Mouse (Mus musculus) embryo, embryonic 9.5 days (tissue): ENCODE measurements around the gene Serpina3k.
"Not testable (repeated sequence)": the region's sequence is repeated elsewhere in the genome, so short reads cannot be mapped to it uniquely, and the experiment has no call there.

Experiments used
- DNase-seq: peaks from one replicate; pipeline ENCODE4 v3.0.0-alpha.2; 2017; ENCODE audit errors: extremely low spot score

The Serpina3k gene

DNA sequence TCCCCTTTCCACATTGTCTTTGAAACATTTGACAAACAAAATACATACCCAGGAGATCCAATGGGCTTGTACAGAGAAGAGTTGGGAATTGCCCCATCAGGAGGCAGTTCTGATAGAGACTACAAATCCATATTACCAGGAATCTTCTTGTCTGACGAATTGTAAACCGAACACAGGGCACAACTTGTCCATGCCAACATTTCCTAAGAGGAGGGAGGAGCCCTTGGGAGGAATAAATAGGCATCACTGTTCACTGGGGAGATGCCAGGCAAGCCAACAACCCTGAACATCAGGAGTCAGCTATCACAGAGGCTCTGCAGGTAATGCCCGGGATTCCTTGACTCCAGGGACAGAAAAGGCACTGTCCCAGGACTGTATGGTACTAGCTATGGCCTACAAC lies at the start of gene Serpina3k, which contains the start of gene Serpina3m:
TSS of gene Serpina3k (plus strand) at position 261 of the 400 bp plus-strand sequence.
TSS of gene Serpina3m (plus strand) at position 261 of the 400 bp plus-strand sequence.
- not testable (repeated sequence) for DNase-seq

DNA sequence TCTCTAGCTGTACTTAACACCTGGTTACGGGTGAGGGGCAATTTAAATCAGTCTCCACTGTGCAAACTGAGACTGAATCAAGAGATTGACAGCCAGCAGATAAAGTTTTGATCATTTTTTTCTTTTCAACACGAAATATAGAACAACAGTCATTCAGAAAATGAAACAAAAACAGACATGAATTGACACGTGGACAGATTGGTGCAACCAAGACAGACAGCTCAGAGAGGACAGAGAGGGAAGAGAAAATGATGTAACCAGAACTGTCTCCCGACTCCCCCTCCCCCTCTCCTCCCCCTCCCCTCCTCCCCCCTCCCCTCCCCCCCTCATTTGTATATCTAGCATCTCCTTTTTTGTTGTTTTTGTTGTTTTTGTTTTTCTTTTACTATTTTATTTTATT lies 48.4 kb upstream of the Serpina3k start:
- no peak for DNase-seq

DNA sequence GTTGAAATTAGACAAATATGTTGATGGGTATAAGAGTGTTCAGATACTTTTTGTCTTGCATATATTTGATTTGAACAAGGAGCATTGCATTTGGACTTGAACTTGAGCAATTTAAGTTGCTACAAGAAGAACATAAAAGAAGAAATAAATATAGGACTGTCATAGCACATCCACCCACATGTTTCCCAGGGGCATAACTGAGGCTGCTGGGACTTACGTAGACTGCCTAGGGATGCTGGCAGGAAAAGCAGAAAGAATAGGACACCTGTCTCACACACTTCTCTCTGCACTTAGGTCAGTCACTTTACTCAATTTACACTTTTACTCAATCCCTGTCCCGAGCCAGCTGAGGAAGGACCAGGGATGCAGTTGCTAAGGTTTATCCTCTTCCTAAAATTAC lies 44.3 kb upstream of the Serpina3k start:
- no peak for DNase-seq

DNA sequence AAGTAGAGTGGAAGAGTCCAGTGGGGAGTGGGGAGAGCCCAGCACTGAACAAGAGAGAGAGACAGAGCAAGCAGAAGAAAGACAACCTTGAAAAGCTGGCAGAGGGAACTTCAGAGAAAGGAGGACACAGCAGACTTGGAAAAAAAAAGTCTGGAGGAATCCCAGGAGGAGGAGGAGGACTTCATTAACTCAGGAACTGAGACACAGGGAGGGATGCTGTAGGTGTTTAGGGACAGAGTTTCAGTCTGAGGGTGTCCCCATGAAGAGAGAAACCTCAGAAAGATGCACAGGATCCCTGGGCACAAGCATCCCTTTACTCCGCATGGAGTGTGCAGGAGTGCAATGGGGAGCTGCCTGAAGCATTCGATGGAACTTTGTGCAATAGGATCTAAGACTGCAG lies 40.2 kb upstream of the Serpina3k start:
- DNase-seq = no peak

DNA sequence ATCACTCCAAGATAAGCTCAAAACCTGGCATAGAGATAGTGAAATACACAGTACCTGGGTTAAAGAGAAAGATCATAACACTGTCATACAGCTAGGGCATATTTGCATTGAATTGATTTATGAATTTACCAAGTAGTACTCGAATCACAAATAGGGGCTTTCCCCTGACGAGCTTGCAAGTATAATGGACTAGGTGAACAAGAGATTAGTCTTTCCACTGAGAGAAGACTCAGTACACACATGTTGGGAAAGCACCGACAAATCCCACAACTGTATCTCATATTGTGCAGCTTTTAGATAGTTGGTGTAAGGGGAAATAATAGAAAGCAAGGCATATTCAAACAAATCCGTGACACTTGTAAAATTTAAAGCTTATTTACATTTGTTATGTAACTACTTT lies 32.3 kb upstream of the Serpina3k start:
- no peak for DNase-seq

DNA sequence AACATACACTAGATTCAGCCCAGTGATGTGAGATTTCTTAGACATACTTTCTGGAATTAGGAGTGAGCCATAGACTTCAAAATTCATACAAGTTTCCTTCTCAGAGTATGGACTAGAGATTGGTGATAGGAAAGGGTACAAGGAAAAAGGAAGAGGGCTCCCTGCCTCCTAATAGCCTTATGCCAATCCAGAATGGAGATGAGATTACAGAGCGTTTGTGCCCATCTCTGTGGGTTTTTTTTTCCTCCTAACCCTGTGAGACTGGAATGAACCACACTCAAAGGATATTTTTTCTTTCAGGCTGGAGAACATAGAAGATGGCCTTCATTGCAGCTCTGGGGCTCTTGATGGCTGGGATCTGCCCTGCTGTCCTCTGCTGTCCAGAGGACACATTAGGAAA lies 24.0 kb upstream of the Serpina3k start, which contains the start of gene Serpina3j:
TSS of gene Serpina3j (plus strand) at position 301 of the 400 bp plus-strand sequence.
- DNase-seq = no peak

DNA sequence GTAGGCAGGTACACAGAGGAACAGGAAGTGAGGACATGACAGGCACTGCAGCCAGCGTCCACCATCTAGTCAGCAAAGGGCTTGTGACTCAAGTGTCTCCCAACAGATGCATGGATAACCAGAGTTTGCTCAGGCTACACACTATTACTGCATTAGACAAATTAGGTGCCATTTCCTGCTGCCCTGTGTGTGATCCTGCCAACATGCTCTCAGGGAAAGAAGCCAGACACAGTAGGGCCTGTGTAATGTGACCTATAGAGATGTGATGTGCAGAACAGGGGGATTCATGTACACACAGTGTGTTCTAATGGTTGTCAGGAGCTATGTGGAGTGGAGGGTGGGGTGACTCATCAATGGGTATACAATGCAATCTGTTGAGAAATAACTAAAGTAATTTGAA lies 15.8 kb upstream of the Serpina3k start:
- no peak for DNase-seq

DNA sequence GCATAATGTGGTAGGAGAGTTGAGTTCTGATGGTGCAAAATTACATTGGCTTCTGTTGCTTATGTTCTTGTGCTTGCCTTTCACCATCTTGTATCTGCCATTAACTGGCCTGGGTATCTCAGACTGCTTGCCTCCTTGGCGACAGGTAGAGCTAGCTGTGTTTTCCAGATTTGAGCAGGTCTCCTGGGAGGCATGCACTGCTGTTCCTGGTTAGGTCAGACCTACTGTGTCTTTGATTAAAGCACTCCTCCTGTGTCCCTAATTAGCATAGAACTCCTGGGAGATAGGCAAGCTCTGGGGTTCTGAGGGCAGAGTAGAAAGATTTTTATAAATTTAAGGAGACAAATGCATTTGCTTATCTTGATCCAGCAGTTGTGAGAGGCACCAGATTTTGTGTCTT lies 6.6 kb upstream of the Serpina3k start:
- no peak for DNase-seq

DNA sequence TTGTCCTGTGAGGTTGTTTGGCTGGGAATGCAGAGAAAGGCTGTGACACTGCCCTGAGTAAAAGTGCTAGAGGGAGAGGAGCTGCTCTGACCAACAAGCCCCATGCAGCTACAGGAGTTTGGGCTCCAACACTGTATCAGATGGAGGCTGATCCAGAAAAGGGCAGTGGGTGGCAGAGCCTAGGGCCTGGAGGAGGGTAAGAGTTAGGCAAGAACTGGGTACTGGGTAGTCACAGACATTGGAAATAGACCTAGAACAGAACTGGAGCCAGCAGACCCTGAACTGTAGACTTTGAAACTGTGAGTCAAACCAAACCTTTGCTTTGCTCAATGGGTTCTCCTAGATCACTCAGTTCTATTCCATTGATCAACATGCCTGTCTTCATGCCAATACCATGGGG lies 1.4 kb upstream of the Serpina3k start:
- not testable (repeated sequence) for DNase-seq

DNA sequence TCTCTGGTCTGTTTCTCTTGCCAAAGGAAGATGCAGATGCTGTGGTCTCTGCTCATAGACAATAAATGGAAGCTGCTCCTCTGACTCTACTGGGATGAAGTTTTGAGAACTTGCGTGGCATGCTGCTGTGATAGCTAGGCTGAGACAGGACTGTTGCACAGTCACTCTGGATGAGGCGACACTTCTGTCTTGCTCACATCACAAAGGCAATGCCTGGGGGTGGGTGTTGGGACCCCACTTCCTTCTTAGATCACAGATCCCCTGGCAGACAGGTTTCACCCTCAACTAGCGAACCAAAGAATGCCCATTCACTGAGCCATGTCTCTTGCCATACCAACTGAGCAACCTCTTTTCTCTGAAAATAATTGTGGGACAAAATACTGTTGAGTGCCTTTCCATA lies 419 bp downstream of the Serpina3k start:
- no peak for DNase-seq

DNA sequence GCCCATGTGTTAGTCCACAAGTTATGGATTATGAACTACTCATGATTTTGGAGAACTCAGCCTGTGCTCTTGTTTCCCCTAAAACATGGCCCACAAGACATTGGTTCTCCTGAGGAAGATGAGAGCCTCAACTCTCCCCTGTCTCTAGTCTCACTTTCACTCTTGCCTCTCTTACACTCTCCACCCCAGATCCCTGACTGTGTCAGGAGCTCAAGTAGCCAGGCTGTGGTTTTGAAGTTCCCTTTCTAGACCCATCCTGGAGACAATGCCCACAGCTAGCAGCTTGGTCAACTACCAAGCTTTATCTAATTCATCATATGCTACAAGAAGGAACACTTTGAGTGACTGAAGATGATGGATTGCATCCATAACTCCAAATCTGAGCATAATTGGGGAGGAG lies 4.2 kb downstream of the Serpina3k start:
- DNase-seq = not testable (repeated sequence)

DNA sequence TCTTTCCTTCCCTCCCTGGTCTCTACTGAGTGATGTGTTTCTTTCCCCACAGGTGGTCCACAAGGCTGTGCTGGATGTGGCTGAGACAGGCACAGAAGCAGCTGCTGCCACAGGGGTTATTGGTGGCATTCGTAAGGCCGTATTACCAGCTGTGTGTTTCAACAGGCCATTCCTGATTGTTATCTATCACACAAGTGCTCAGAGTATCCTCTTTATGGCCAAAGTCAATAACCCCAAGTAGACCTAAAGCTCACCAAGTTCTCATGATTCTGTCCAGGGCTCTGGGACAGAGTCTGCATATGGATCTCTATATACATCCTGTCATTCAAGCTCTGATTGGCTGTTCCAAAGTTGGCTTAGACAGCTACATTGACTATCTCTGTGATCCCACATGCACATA lies 6.9 kb downstream of the Serpina3k start:
- DNase-seq = no peak

DNA sequence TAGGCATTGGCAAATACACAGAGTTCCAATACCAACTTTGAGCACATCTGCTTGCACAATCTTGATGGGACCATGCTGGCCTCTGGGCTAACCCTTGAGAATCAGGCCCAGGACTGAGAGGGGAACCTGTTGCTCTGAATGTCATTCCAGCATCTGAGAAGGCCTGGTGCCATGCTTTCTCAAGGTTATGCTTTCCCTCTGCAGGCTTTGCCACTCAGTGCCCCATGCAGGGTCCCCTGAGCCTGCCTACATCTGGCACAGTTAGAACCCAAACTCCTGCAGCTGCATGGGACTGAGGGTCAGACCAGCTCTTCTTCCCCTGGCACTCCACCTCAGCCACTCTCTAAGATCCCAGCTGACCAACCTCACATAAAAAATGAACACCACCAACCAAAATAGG lies 7.4 kb downstream of the Serpina3k start:
- DNase-seq = no peak

DNA sequence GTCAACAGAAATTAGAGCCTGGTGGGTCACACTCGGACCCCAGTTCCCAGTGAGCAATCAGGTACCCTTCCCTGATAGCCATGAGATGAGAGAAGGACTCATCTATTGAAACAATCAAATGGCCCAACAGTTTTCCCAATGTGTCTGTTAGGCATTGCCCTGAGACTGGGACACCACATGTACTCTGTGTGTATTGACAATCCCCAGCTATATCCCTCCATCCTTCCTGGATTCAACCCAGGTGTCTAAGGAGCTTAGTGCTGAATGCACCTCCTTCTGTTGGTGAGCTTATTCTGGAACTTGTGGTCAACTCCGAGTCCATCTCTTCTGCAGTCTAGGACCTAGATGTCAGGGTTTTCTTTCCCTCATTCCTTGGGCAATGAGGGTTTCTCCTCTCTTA lies 8.8 kb downstream of the Serpina3k start:
- DNase-seq = no peak

DNA sequence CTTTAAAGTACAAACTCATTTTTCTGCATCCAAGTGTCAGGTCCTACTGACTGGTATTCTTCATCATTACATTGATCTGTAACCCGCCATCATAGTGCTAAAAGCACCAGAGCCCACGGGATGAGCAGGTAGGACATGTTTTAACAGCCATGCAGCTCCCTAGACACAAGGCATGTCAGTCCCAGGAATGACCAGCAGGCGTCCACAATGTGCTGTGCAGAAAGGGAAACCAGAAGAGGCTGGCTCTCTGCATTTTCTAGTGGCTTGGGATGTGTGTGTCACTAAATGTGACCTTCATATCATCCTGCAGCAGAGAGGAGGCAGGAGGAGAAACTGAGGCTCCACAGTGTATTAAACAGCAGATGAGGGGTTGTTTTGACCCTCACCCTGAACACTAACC lies 13.5 kb downstream of the Serpina3k start:
- not testable (repeated sequence) for DNase-seq

DNA sequence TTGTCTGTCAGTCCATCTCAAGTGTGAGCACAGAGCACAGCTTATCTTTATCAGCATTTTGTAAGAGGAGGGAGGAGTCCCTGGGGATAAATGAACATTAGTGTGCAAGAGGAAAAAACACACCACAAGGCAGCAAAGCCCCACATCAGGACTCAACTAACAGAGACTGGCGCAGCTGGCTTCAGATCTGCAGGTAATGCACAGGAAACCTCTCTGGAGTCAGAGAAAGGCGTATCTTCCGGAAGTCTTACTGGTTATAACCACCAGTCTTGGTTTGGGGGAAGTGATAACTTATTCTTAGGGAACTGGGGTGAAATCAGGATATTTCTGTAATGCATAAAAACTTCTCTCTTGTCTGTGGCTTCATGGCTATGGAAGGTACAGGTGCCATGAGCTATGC lies 17.7 kb downstream of the Serpina3k start:
- no peak for DNase-seq

DNA sequence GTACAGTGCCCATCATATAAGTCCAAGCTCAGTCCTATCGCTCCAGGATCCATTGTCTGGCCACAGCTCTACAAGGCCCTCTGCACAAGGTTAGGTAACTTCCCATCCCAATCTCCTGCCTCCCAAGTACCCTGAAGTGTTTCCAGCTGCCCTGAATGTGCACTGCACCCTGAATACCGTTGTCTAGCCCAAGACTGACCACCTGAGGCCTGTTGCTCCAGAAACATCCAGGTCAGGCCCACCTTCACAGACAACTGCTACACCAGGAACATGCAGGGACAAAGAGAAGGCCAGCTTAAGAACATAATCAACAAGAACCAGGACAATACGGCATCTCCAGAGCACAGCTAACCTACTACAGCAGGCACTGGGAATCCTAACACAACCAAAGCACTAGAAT lies 31.7 kb downstream of the Serpina3k start:
- no peak for DNase-seq

DNA sequence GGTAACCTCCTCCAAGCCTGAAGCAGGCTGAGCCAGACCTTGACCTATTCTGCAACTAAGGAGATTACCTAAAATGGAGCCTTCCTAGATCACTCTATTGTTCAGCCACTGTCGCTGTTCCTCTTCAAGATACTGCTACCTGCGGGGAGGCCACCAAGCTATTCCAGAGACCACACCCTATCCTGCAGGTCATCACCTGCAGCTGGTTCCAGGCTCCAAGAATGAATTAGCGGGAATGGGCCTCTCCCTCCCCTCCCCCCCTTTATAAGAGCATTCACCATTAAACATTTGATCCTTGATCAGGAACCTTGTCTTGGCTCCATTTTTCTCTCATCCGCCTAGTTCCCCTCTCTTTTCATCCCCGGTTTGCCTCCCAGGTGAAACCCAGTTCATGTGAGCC lies 38.9 kb downstream of the Serpina3k start:
- not testable (repeated sequence) for DNase-seq

DNA sequence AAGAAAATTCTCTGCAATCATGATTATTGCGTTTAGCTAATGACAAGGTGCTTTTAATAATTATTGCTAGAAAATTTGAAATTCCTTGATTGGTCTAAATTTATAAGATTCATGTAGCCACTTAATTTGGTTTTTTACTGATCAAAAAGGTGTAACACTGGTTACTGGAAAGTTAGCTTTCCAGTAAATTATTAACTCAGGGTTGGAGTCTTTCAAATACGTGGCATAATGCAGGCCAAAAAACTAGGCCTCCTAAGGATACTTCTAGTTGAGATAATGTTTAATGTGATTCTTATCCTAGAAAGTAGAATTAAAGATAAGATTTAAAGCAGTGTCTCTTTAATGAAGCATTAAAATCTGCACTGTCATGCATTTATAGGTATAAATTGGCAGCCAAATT lies 40.1 kb downstream of the Serpina3k start:
- not testable (repeated sequence) for DNase-seq

DNA sequence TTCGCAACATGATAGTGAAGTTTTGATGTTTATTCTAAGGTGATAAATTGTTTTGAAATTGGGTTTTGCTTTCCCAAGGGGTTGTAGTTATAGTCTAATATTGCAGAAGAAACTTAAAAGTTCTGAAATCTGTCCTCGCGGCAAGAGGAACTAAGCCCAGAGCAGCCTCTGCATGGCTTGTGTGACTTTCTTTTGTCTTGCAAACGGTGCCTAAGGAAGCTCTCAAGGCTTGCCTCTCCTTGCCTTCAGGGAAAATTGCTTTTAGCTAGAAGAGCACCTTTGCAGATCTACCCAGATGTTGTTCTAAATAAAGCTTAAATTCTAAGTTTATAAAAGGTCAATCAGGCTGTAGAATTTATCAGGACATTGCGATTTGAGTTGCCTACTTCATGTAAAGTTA lies 40.5 kb downstream of the Serpina3k start:
- DNase-seq = not testable (repeated sequence)

DNA sequence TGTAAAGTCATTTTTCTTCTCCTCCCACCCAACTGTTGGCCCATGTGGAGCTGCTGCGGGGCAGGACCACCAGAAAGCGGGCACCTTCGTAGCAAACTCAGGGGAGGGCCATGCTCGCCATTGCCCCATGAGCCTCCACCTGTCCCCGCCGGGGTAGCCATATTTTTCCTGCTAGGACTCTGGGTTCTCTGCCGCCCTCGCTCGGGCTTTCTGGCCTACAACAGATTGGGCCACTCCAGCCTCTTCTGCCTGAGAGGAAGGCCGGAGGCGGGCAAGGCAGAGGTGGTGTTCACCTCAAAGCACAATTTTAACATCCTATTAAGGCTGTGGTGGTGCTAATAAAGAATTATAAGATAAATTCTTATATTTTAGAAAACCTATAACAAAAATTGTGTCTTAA lies 41.6 kb downstream of the Serpina3k start:
- DNase-seq = no peak

DNA sequence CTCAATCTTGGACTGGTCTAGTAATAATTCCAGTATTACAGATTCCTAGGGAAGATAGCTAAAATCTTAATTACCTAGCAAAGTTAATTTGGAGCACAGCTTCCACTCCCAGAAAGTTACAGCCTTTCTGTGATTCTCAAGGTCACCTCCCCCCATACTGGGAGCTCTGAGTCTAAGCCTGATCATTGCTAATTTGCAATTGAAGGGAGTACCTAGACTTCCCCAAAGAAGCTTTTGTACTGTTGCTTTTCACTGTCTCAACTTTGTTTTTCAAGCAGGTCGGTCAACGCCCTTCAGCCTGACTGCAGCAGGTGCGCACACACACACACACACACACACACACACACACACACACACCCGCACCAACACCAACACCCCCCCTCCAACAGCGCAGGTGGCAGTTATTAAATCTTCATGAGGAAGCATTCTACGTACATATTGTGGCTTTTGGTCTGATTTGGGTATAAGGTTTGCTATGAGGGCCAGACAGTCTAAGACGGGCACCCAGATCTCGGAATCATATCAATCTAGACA lies 42.9 kb downstream of the Serpina3k start:
- not testable (repeated sequence) for DNase-seq

DNA sequence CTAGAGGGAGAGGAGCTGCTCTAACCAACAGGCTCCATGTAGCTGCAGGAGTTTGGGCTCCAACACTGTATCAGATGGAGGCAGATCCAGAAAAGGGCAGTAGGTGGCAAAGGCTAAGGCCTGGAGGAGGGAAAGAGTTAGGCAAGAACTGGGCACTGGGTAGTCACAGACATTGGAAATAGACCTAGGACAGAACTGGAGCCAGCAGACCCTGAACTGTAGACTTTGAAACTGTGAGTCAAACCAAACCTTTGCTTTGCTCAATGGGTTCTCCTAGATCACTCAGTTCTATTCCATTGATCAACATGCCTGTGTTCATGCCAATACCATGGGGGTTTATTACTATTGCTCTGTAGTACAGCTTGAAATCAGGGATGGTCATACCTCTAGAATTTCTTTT lies 47.7 kb downstream of the Serpina3k start:
- not testable (repeated sequence) for DNase-seq

DNA sequence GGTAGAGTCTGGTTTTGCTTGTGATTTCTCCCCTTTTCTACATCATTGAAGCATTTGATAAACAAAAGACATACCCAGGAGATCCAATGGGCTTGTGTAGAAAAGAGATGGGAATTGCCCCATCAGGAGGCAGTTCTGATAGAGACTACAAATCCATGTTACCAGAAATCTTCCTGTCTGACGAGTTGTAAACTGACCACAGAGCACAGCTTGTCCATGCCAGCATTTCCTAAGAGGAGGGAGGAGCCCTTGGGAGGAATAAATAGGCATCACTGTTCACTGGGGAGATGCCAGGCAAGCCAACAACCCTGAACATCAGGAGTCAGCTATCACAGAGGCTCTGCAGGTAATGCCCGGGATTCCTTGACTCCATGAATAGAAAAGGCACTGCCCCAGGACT lies 48.6 kb downstream of the Serpina3k start:
- DNase-seq = not testable (repeated sequence)
